ENCODE assay signal across 20 mouse cellular contexts in the genomic region with DNA sequence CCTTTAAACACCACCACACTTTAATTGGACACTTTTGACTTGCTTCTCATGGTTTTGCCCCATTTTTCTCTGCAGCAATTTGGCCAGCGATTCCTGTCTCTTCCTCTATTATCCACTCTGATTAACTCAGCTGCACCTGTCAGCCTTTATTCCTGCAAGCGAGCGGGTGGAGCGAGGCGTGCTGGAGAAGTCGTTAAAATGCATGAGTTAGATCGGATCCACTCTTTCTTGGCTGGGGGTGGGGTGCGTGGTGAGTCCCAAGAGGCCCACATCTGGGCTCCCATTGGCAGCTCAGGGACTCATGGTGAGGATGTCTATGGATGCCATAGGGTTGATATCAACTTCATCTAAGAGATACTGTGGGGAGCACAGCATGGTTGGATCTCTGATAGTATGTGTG. TPM values are rescaled to one million over a fixed set of nuclear protein-coding genes. Genes with fewer than 3 reads are reported as not detected.
DNase-seq lines count a peak whose midpoint lies in the region; ATAC-seq and TF ChIP-seq lines count a peak whose summit lies in the region.
"Had no signal": no experiment of that assay in that cellular context is flagged by ENCODE, and none has a peak within 500 bp of the region (broad histone marks: within the 10 kb centered on the region; RNA-seq: fewer than 3 reads in every experiment).

No protein-coding gene starts in this region.

- no peak for DNase-seq in hindbrain, embryonic 11.5 days (ENCODE audit: low spot score)
- DNase-seq in right cerebral cortex, postnatal 10 days (ENCODE audit: low spot score in 2 of 2): peak; percentile 42 to 49
- no peak for DNase-seq in right cerebral cortex, postnatal 25 days
- DNase-seq in midbrain, postnatal 0 days (ENCODE audit: low spot score): no peak
- no peak for DNase-seq in cerebellum, adult 11-12 months
- DNase-seq in lung, postnatal 0 days (ENCODE audit: low spot score): no peak
- no peak for DNase-seq in spleen, postnatal 14 days (ENCODE audit: low spot score in 2 of 2)
- DNase-seq: cerebellum, adult 11 months; cerebellum, postnatal 36 days; gastrocnemius, adult 2 months; heart, adult 2 months; liver; lung, adult 18-20 months; spleen, adult 18-20 months; thymus, postnatal 25 days had no signal

- H3K27ac ChIP-seq in hindbrain, embryonic 13.5 days: peak overlapping the region; percentile 79
- H3K27ac ChIP-seq in hindbrain, embryonic 11.5 days (ENCODE audit: low read depth, low read length): no peak overlapping the region
- H3K27ac ChIP-seq in midbrain, postnatal 0 days (ENCODE audit: low read depth, low read length): peak overlapping the region; percentile 32; the same call in 1 of the 2 replicates
- no peak overlapping the region for H3K27ac ChIP-seq in lung, postnatal 0 days (ENCODE audit: low read length)
- H3K27ac ChIP-seq: gastrocnemius, adult 2 months; heart, adult 2 months; kidney, embryonic 15.5 days; layer of hippocampus, adult 2 months; left cerebral cortex, adult 2 months; macrophage had no signal

- H3K4me1 ChIP-seq in hindbrain, embryonic 13.5 days (replicated peaks): peaks cover 75% of the 10 kb centered on the region
- H3K4me1 ChIP-seq in hindbrain, embryonic 11.5 days (replicated peaks; ENCODE audit: control insufficient read depth, insufficient read depth, low read length): peaks cover 6% of the 10 kb centered on the region; the same call in 1 of the 2 replicates
- peaks cover 21% of the 10 kb centered on the region for H3K4me1 ChIP-seq in midbrain, postnatal 0 days (ENCODE audit: insufficient read depth, low read length)
- no peaks in the 10 kb centered on the region for H3K4me1 ChIP-seq in lung, postnatal 0 days (ENCODE audit: insufficient read depth, low read depth, low read length)

- TF ChIP-seq CTCF in midbrain, postnatal 0 days (IDR thresholded peaks at IDR 0.05): no peak
- no peak for TF ChIP-seq CTCF in lung, postnatal 0 days (IDR thresholded peaks at IDR 0.05)

- WGBS in hindbrain, embryonic 13.5 days: 18% methylated on average over 8 of the region's 8 CpGs
- 30% methylated on average over 8 of the region's 8 CpGs for WGBS in hindbrain, embryonic 11.5 days
- WGBS in midbrain, postnatal 0 days: 8% methylated on average over 8 of the region's 8 CpGs
- 56% methylated on average over 8 of the region's 8 CpGs for WGBS in lung, postnatal 0 days

- no peak overlapping the region for H3K4me3 ChIP-seq in hindbrain, embryonic 13.5 days
- H3K4me3 ChIP-seq in hindbrain, embryonic 11.5 days (ENCODE audit: low read depth, low read length): no peak overlapping the region
- no peak overlapping the region for H3K4me3 ChIP-seq in midbrain, postnatal 0 days (ENCODE audit: low read depth, low read length)
- H3K4me3 ChIP-seq in lung, postnatal 0 days (ENCODE audit: low read depth, low read length): no peak overlapping the region
- H3K4me3 ChIP-seq: gastrocnemius, adult 2 months; heart, adult 2 months; kidney, embryonic 15.5 days; layer of hippocampus, adult 2 months; left cerebral cortex, adult 2 months had no signal

- no peaks in the 10 kb centered on the region for H3K36me3 ChIP-seq in hindbrain, embryonic 13.5 days
- H3K36me3 ChIP-seq in hindbrain, embryonic 11.5 days (ENCODE audit: control insufficient read depth, insufficient read depth, low read length): no peaks in the 10 kb centered on the region
- no peaks in the 10 kb centered on the region for H3K36me3 ChIP-seq in midbrain, postnatal 0 days (ENCODE audit: insufficient read depth, low read length)
- no peaks in the 10 kb centered on the region for H3K36me3 ChIP-seq in lung, postnatal 0 days (ENCODE audit: insufficient read depth, low read length)
- H3K36me3 ChIP-seq: kidney, embryonic 15.5 days had no signal

- TF ChIP-seq EP300 in lung, postnatal 0 days (IDR thresholded peaks at IDR 0.05): no peak

- 0 out of 2 replicates have a peak, but pooled peaks cover 7% of the 10 kb centered on the region for H3K27me3 ChIP-seq in hindbrain, embryonic 13.5 days
- H3K27me3 ChIP-seq in hindbrain, embryonic 11.5 days (ENCODE audit: control insufficient read depth, insufficient read depth, low read length): no peaks in the 10 kb centered on the region; the same call in none of the 2 replicates
- no peaks in the 10 kb centered on the region for H3K27me3 ChIP-seq in midbrain, postnatal 0 days (ENCODE audit: insufficient read depth, low read length)
- no peaks in the 10 kb centered on the region for H3K27me3 ChIP-seq in lung, postnatal 0 days (replicated peaks; ENCODE audit: insufficient read depth, low read length)
- H3K27me3 ChIP-seq: kidney, embryonic 15.5 days had no signal

- no peaks in the 10 kb centered on the region for H3K9me3 ChIP-seq in hindbrain, embryonic 13.5 days
- no peaks in the 10 kb centered on the region for H3K9me3 ChIP-seq in hindbrain, embryonic 11.5 days (ENCODE audit: control insufficient read depth, low read length)
- no peaks in the 10 kb centered on the region for H3K9me3 ChIP-seq in midbrain, postnatal 0 days (ENCODE audit: low read length)
- no peaks in the 10 kb centered on the region for H3K9me3 ChIP-seq in lung, postnatal 0 days (ENCODE audit: low read length)
- H3K9me3 ChIP-seq: kidney, embryonic 15.5 days had no signal

- H3K4me2 ChIP-seq in hindbrain, embryonic 13.5 days: no peak overlapping the region
- no peak overlapping the region for H3K4me2 ChIP-seq in hindbrain, embryonic 11.5 days (replicated peaks; ENCODE audit: low read depth, low read length)
- H3K4me2 ChIP-seq in midbrain, postnatal 0 days (ENCODE audit: low read depth, low read length, poor library complexity, severe bottlenecking): no peak overlapping the region
- H3K4me2 ChIP-seq in lung, postnatal 0 days (replicated peaks; ENCODE audit: low read depth, low read length): no peak overlapping the region
- H3K4me2 ChIP-seq: kidney, embryonic 15.5 days had no signal

- no peak for ATAC-seq in hindbrain, embryonic 13.5 days (ENCODE audit: low FRiP score)
- ATAC-seq in hindbrain, embryonic 11.5 days (ENCODE audit: low FRiP score): no peak
- ATAC-seq in midbrain, postnatal 0 days (ENCODE audit: low FRiP score): no peak
- ATAC-seq in lung, postnatal 0 days: no peak

- no peak overlapping the region for H3K9ac ChIP-seq in hindbrain, embryonic 13.5 days
- no peak overlapping the region for H3K9ac ChIP-seq in hindbrain, embryonic 11.5 days (ENCODE audit: low read depth, low read length)
- H3K9ac ChIP-seq in midbrain, postnatal 0 days (replicated peaks; ENCODE audit: low read length, poor library complexity, severe bottlenecking): no peak overlapping the region
- no peak overlapping the region for H3K9ac ChIP-seq in lung, postnatal 0 days (replicated peaks; ENCODE audit: low read depth)
- H3K9ac ChIP-seq: kidney, embryonic 15.5 days had no signal

RNA-seq across cellular contexts. Expression of gene Ctnnbl1, which starts 34.0 kb away (rescaled TPM):
- 70.6 and 72.8 TPM in 2 replicates for polyA plus RNA-seq in hindbrain, embryonic 13.5 days (2015; fragmentation: Nextera tagmentation; extraction: Ambion mirVana)
- 90.1 and 104 TPM in 2 replicates for polyA plus RNA-seq in hindbrain, embryonic 11.5 days (2014; fragmentation: Nextera tagmentation; extraction: Ambion mirVana)
- total RNA-seq in midbrain, postnatal 0 days (2014; rRNA removed): 33.7 and 40.0 TPM in 2 replicates
- polyA plus RNA-seq in midbrain, postnatal 0 days (2015; fragmentation: Nextera tagmentation; extraction: Ambion mirVana): 44.7 and 45.5 TPM in 2 replicates
- 28.5 and 30.8 TPM in 2 replicates for polyA plus RNA-seq in lung, postnatal 0 days (2015; fragmentation: Nextera tagmentation; extraction: Ambion mirVana)

Comparison
In these comparisons a context has a peak if more than half of its experiments do, and no peak if none do; other contexts are left out.
1. H3K27ac ChIP-seq: peak in hindbrain, embryonic 13.5 days (single experiment) and midbrain, postnatal 0 days (single experiment); none in hindbrain, embryonic 11.5 days (single experiment) and lung, postnatal 0 days (single experiment).
2. DNase-seq: peak in right cerebral cortex, postnatal 10 days (2 of 2); none in hindbrain, embryonic 11.5 days (single experiment), right cerebral cortex, postnatal 25 days (single experiment), midbrain, postnatal 0 days (single experiment), cerebellum, adult 11-12 months (single experiment), lung, postnatal 0 days (single experiment) and spleen, postnatal 14 days (0 of 2).